Mouse (Mus musculus) adrenal gland, postnatal 4 days (tissue): ENCODE data around the gene Bcl11a. TPM values are rescaled to one million over a fixed set of nuclear protein-coding genes. Genes with fewer than 3 reads are reported as not detected.

Source experiments
- DNase-seq, 2 experiments: peaks; one replicate each; pipeline ENCODE4 v3.0.0; 2021 to 2022; ENCODE audit warnings: low spot score in 2 of 2, mixed read lengths in 2 of 2
- total RNA-seq, 2 experiments: library from RNA; stranded (reverse); gene quantifications; 2 replicates each; pipeline ENCODE4 v1.2.3; 2021

The Bcl11a gene
- total RNA-seq, 2 experiments from 2014 or later, result 5.9 to 7.8 TPM

- no peak for DNase-seq
Measured at GRCm38 (mm10) chr11:24148545-24148944, 70.7 kb downstream of the Bcl11a start.

GRCm38 (mm10) chr11:24149462-24150220, 71.8 kb downstream of the Bcl11a start:
- no peak for DNase-seq

GRCm38 (mm10) chr11:24152076-24152784, 74.4 kb downstream of the Bcl11a start:
- DNase-seq, result no peak

- DNase-seq, result no peak
Measured at GRCm38 (mm10) chr11:24153049-24153448, 75.2 kb downstream of the Bcl11a start.

GRCm38 (mm10) chr11:24158026-24158425, 80.2 kb downstream of the Bcl11a start:
- DNase-seq, result no peak

- no peak for DNase-seq
Measured at GRCm38 (mm10) chr11:24159656-24160055, 81.8 kb downstream of the Bcl11a start.

GRCm38 (mm10) chr11:24161458-24161857, 83.6 kb downstream of the Bcl11a start:
- no peak for DNase-seq

- no peak for DNase-seq
Measured at GRCm38 (mm10) chr11:24162056-24162455, 84.2 kb downstream of the Bcl11a start.

- no peak for DNase-seq
Measured at GRCm38 (mm10) chr11:24163072-24163471, 85.2 kb downstream of the Bcl11a start.

GRCm38 (mm10) chr11:24164065-24164464, 86.2 kb downstream of the Bcl11a start:
- no peak for DNase-seq

- DNase-seq, result no peak
Measured at GRCm38 (mm10) chr11:24171675-24172285, 93.9 kb downstream of the Bcl11a start.

GRCm38 (mm10) chr11:24172585-24172984, 94.7 kb downstream of the Bcl11a start:
- DNase-seq, result no peak

GRCm38 (mm10) chr11:24174161-24174792, 96.4 kb downstream of the Bcl11a start:
- DNase-seq, result no peak

GRCm38 (mm10) chr11:24177458-24177857, 99.6 kb downstream of the Bcl11a start:
- DNase-seq, result no peak

- DNase-seq, result no peak
Measured at GRCm38 (mm10) chr11:24178823-24179476, 101.1 kb downstream of the Bcl11a start.

- DNase-seq, result no peak
Measured at GRCm38 (mm10) chr11:24180040-24180439, 102.2 kb downstream of the Bcl11a start.

- DNase-seq, result no peak
Measured at GRCm38 (mm10) chr11:24183501-24183900, 105.6 kb downstream of the Bcl11a start.

GRCm38 (mm10) chr11:24184932-24185331, 107.1 kb downstream of the Bcl11a start:
- no peak for DNase-seq

GRCm38 (mm10) chr11:24190411-24190810, 112.6 kb downstream of the Bcl11a start:
- DNase-seq, result no peak

GRCm38 (mm10) chr11:24196460-24197190, 118.8 kb downstream of the Bcl11a start:
- DNase-seq, result no peak
